Mouse (Mus musculus): Measurements from ENCODE around the gene Slc22a16. TPM values are rescaled to one million over a fixed set of nuclear protein-coding genes. Genes with fewer than 3 reads are reported as not detected.
"Not testable (repeated sequence)": the region's sequence is repeated elsewhere in the genome, so short reads cannot be mapped to it uniquely, and the experiment has no call there.

The Slc22a16 gene
- total and polyA plus RNA-seq, 3 experiments, result not detected

- no peaks in the 10 kb centered on the region for H3K36me3 ChIP-seq (ENCODE audit: control insufficient read depth in 1 of 2, insufficient read depth in 2 of 2, low read length in 2 of 2)
- H3K9ac ChIP-seq (ENCODE audit: control insufficient read depth, low read depth, low read length, poor library complexity, severe bottlenecking), result no peak overlapping the region
- H3K9me3 ChIP-seq (replicated peaks; ENCODE audit: insufficient read depth, low read length), result no peaks in the 10 kb centered on the region
- H3K79me2 ChIP-seq (ENCODE audit: control insufficient read depth, insufficient read depth, low read length, poor library complexity), result no peaks in the 10 kb centered on the region
- H3K27me3 ChIP-seq (ENCODE audit: control insufficient read depth in 1 of 2, insufficient read depth in 2 of 2, low read length in 2 of 2), result peaks cover 0 to 4% of the 10 kb centered on the region in 2 experiments; a peak in 3 of 4 replicates
- H3K4me1 ChIP-seq (ENCODE audit: control insufficient read depth in 1 of 2, insufficient read depth in 2 of 2, low read length in 2 of 2), result no peaks in the 10 kb centered on the region
- no peak overlapping the region for H3K27ac ChIP-seq (ENCODE audit: control insufficient read depth, low read depth, low read length)
- DNase-seq (ENCODE audit: low read depth, low spot score), result no peak
- no peak overlapping the region for H3K4me3 ChIP-seq (ENCODE audit: control insufficient read depth in 1 of 2, insufficient read depth in 1 of 2, low read depth in 2 of 2, low read length in 2 of 2)
- TF ChIP-seq KAT2A (conservative IDR thresholded peaks at IDR 0.05; ENCODE audit: low read depth, low read length), result no peak
- no peak for TF ChIP-seq TBP (IDR thresholded peaks at IDR 0.05; ENCODE audit: low read depth, low read length)
- TF ChIP-seq POLR2AphosphoS2 (IDR thresholded peaks at IDR 0.05; ENCODE audit: low read length), result no peak
- TF ChIP-seq CHD1 (IDR thresholded peaks at IDR 0.05; ENCODE audit: low read depth, low read length), result no peak
- TF ChIP-seq GATA1 (IDR thresholded peaks at IDR 0.05; ENCODE audit: low read depth, low read length), result no peak
- TF ChIP-seq CHD2 (IDR thresholded peaks at IDR 0.05; ENCODE audit: low read length), result no peak
- TF ChIP-seq UBTF (IDR thresholded peaks at IDR 0.05; ENCODE audit: borderline replicate concordance, insufficient read depth, low read depth, low read length), result no peak
Measured at GRCm38 (mm10) chr10:40549317-40549716, 20.8 kb upstream of the Slc22a16 start.

- no peak for DNase-seq (ENCODE audit: low read depth, low spot score)
- H3K9ac ChIP-seq (ENCODE audit: control insufficient read depth, low read depth, low read length, poor library complexity, severe bottlenecking), result no peak overlapping the region
- no peaks in the 10 kb centered on the region for H3K36me3 ChIP-seq (ENCODE audit: control insufficient read depth in 1 of 2, insufficient read depth in 2 of 2, low read length in 2 of 2)
- TF ChIP-seq GATA1 (IDR thresholded peaks at IDR 0.05; ENCODE audit: low read depth, low read length) (no peak), EP300 (IDR thresholded peaks at IDR 0.05; ENCODE audit: low read depth in 1 of 2, low read length in 2 of 2) (no peak), SIN3A (IDR thresholded peaks at IDR 0.05; ENCODE audit: low read length) (no peak), BHLHE40 (IDR thresholded peaks at IDR 0.05; ENCODE audit: borderline replicate concordance, low read depth, low read length) (no peak), MEF2A (IDR thresholded peaks at IDR 0.05; ENCODE audit: extremely low read depth, insufficient replicate concordance, low read depth, low read length, poor library complexity, severe bottlenecking) (no peak), ZKSCAN1 (IDR thresholded peaks at IDR 0.05; ENCODE audit: low read depth, low read length) (no peak)
- H3K9me3 ChIP-seq (replicated peaks; ENCODE audit: insufficient read depth, low read length), result no peaks in the 10 kb centered on the region
- no peak overlapping the region for H3K4me3 ChIP-seq (ENCODE audit: control insufficient read depth in 1 of 2, insufficient read depth in 1 of 2, low read depth in 2 of 2, low read length in 2 of 2)
- peaks cover 0 to 2% of the 10 kb centered on the region in 2 experiments; a peak in 3 of 4 replicates for H3K27me3 ChIP-seq (ENCODE audit: control insufficient read depth in 1 of 2, insufficient read depth in 2 of 2, low read length in 2 of 2)
- H3K79me2 ChIP-seq (ENCODE audit: control insufficient read depth, insufficient read depth, low read length, poor library complexity), result no peaks in the 10 kb centered on the region
- H3K4me1 ChIP-seq (ENCODE audit: control insufficient read depth in 1 of 2, insufficient read depth in 2 of 2, low read length in 2 of 2), result no peaks in the 10 kb centered on the region
- H3K27ac ChIP-seq (ENCODE audit: control insufficient read depth, low read depth, low read length), result no peak overlapping the region
Measured at GRCm38 (mm10) chr10:40551801-40552200, 18.3 kb upstream of the Slc22a16 start.

GRCm38 (mm10) chr10:40565695-40566094 is 4.4 kb upstream of the Slc22a16 start:
- H3K79me2 ChIP-seq (ENCODE audit: control insufficient read depth, insufficient read depth, low read length, poor library complexity), result not testable (repeated sequence)

More at GRCm38 (mm10) chr10:40565695-40566094, 4.4 kb upstream of the Slc22a16 start:
- DNase-seq (ENCODE audit: low read depth, low spot score); H3K9ac ChIP-seq (ENCODE audit: control insufficient read depth, low read depth, low read length, poor library complexity, severe bottlenecking); H3K27ac ChIP-seq (ENCODE audit: control insufficient read depth, low read depth, low read length); H3K4me3 ChIP-seq (ENCODE audit: control insufficient read depth in 1 of 2, insufficient read depth in 1 of 2, low read depth in 2 of 2, low read length in 2 of 2); H3K4me1 ChIP-seq (ENCODE audit: control insufficient read depth in 1 of 2, insufficient read depth in 2 of 2, low read length in 2 of 2); H3K27me3 ChIP-seq (ENCODE audit: control insufficient read depth in 1 of 2, insufficient read depth in 2 of 2, low read length in 2 of 2); H3K9me3 ChIP-seq (replicated peaks; ENCODE audit: insufficient read depth, low read length); H3K36me3 ChIP-seq (ENCODE audit: control insufficient read depth in 1 of 2, insufficient read depth in 2 of 2, low read length in 2 of 2): not testable (repeated sequence)

Data from MEL (cell line).